Mouse (Mus musculus): ENCODE measurements at regions not wholly inside any gene's neighbourhood (a gene's known extent, or its start where the extent isn't known, plus 50 kb on each side); places are given as distances from the start of the nearest gene placed in this dataset.

- in situ Hi-C loops (cut with MboI, MseI) = no loop called here
Observed at GRCm38 (mm10) chr8:92071305-92072253, 269.7 kb upstream of the Irx3 start.

- in situ Hi-C loops (cut with MboI, MseI) = no loop called here
Observed at GRCm38 (mm10) chr8:92070704-92071103, 268.8 kb upstream of the Irx3 start.

GRCm38 (mm10) chr8:92066435-92066834 lies 264.6 kb upstream of the Irx3 start:
- in situ Hi-C loops (cut with MboI, MseI) = no loop called here

GRCm38 (mm10) chr8:92065554-92066239 lies 263.8 kb upstream of the Irx3 start:
- in situ Hi-C loops (cut with MboI, MseI) = no loop called here

- in situ Hi-C loops (cut with MboI, MseI) = no loop called here
Observed at GRCm38 (mm10) chr8:92064971-92065370, 263.1 kb upstream of the Irx3 start.

GRCm38 (mm10) chr8:92064175-92064821 lies 262.4 kb upstream of the Irx3 start:
- in situ Hi-C loops (cut with MboI, MseI) = no loop called here

- in situ Hi-C loops (cut with MboI, MseI) = no loop called here
Observed at GRCm38 (mm10) chr8:92063333-92063732, 261.5 kb upstream of the Irx3 start.

GRCm38 (mm10) chr8:92059471-92059870 lies 257.6 kb upstream of the Irx3 start:
- in situ Hi-C loops (cut with MboI, MseI) = no loop called here

GRCm38 (mm10) chr8:92058953-92059352 lies 257.1 kb upstream of the Irx3 start:
- in situ Hi-C loops (cut with MboI, MseI) = no loop called here

- in situ Hi-C loops (cut with MboI, MseI) = no loop called here
Observed at GRCm38 (mm10) chr8:92057857-92058256, 256.0 kb upstream of the Irx3 start.

- in situ Hi-C loops (cut with MboI, MseI) = no loop called here
Observed at GRCm38 (mm10) chr8:92055590-92055989, 253.7 kb upstream of the Irx3 start.

- in situ Hi-C loops (cut with MboI, MseI) = loop anchor here (25.0 kb wide), 1 partner anchor 532 kb away; no protein-coding TSS in a partner anchor
Observed at GRCm38 (mm10) chr8:92044695-92045094, 242.8 kb upstream of the Irx3 start.

GRCm38 (mm10) chr8:92042951-92043350 lies 241.1 kb upstream of the Irx3 start:
- in situ Hi-C loops (cut with MboI, MseI) = loop anchor here (25.0 kb wide), 1 partner anchor 531 kb away; no protein-coding TSS in a partner anchor

- in situ Hi-C loops (cut with MboI, MseI) = loop anchor here (25.0 kb wide), 1 partner anchor 518 kb away; no protein-coding TSS in a partner anchor
Observed at GRCm38 (mm10) chr8:92029954-92030353, 228.1 kb upstream of the Irx3 start.

- in situ Hi-C loops (cut with MboI, MseI) = loop anchor here (25.0 kb wide), 1 partner anchor 517 kb away; no protein-coding TSS in a partner anchor
Observed at GRCm38 (mm10) chr8:92029516-92029915, 227.6 kb upstream of the Irx3 start.

- in situ Hi-C loops (cut with MboI, MseI) = loop anchor here (25.0 kb wide), 1 partner anchor 516 kb away; no protein-coding TSS in a partner anchor
Observed at GRCm38 (mm10) chr8:92028308-92028707, 226.4 kb upstream of the Irx3 start.

- in situ Hi-C loops (cut with MboI, MseI) = no loop called here
Observed at GRCm38 (mm10) chr8:92024133-92024532, 222.3 kb upstream of the Irx3 start.

GRCm38 (mm10) chr8:92021521-92021920 lies 219.7 kb upstream of the Irx3 start:
- in situ Hi-C loops (cut with MboI, MseI) = no loop called here

GRCm38 (mm10) chr8:92014704-92015103 lies 212.8 kb upstream of the Irx3 start:
- in situ Hi-C loops (cut with MboI, MseI) = loop anchor here (10.0 kb wide), 1 partner anchor 820 kb away; the partner anchor contains the start of gene Aktip

- in situ Hi-C loops (cut with MboI, MseI) = loop anchor here (10.0 kb wide), 1 partner anchor 818 kb away; the partner anchor contains the start of gene Aktip
Observed at GRCm38 (mm10) chr8:92013183-92013582, 211.3 kb upstream of the Irx3 start.

- in situ Hi-C loops (cut with MboI, MseI) = loop anchor here (10.0 kb wide), 1 partner anchor 816 kb away; the partner anchor contains the start of gene Aktip
Observed at GRCm38 (mm10) chr8:92010412-92010811, 208.5 kb upstream of the Irx3 start.

Data from T-helper 2 cell (primary cell).